Mouse (Mus musculus) R1 (cell line): ENCODE results near the gene Cdc42se2.
A peak's percentile ranks its signal among the peaks of the same experiment; 100 is the strongest.

Experiments
- DNase-seq: peaks from one replicate; pipeline ENCODE4 v3.0.0-alpha.2; 2018; ENCODE audit warnings: low read depth, low spot score

Cdc42se2 gene

DNA sequence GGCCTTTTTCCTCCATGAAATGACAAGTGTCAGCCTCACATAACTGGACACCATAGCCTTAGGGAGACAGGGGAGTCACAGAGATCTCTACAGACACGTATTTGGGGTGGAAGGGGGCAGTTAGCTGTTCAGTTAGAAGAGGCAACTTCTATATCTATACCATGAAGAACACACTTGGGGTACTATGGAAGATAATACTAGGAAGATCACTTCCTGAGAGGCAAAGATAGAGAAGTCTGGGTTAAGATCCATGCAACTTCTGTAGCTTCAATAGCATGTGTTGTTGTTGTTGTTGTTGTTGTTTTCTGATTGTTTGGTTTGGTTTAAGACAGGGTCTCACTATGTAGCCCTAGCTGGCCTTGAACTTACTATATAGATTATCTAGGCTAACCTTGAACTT lies 5.7 kb upstream of the Cdc42se2 start:
- no peak for DNase-seq

DNA sequence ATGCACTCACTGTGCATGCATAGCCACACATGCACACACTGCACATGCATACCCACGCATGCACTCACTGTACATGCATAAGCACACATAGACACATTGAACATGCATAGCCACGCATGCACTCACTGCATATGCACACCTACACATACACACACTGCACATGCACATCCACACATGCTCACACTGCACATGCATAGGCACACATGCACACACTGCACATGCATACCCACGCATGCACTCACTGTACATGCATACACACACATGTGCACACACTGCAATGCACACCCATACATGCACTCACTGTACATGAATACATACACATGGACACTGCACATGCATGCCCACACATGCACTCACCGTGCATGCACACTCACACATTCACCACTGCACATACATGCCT lies 4.0 kb upstream of the Cdc42se2 start:
- DNase-seq, result no peak

- peak; percentile 77 for DNase-seq
Observed at GRCm38 (mm10) chr11:54786858-54787487, 502 bp downstream of the Cdc42se2 start.

GRCm38 (mm10) chr11:54785566-54785965 lies 1.9 kb downstream of the Cdc42se2 start:
- DNase-seq, result no peak

DNA sequence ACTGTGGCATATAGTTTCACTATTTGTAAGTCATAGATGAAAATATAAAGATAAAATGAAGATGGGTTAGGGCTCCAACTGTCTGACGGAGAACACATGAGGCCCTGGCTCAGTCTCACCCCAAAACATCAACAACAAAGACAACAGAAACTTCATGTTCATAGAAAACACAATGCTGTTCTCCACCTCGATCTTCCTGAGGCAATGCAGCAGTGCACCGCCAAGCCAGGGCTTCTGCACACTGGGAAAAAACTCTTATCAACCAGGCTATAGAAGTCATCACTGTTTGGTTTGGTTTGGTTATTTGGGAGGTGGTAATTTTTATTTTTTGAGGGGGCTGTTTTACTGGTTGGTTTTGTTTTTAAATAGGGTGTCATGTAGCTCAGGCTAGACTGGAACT lies 3.0 kb downstream of the Cdc42se2 start:
- no peak for DNase-seq

DNA sequence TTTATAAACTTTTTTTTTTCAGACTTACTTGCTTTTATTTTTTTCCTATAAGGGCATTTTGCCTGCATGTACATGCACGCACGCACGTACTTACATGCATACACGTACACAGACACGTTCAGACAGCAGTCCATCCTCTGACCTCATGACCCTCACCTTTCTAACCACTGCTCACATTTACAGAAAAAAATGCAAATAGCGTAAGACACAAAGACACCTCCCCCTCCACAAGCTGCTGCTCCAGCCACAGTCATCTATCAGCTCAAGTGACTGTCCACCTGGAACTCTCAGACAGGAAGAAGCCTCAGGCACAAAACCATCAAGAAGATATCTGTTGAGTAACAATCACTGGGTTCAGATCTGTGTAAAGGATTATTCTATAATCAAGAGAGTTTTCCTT lies 5.2 kb downstream of the Cdc42se2 start:
- DNase-seq, result no peak

GRCm38 (mm10) chr11:54779946-54780345 lies 7.5 kb downstream of the Cdc42se2 start:
- DNase-seq, result no peak

DNA sequence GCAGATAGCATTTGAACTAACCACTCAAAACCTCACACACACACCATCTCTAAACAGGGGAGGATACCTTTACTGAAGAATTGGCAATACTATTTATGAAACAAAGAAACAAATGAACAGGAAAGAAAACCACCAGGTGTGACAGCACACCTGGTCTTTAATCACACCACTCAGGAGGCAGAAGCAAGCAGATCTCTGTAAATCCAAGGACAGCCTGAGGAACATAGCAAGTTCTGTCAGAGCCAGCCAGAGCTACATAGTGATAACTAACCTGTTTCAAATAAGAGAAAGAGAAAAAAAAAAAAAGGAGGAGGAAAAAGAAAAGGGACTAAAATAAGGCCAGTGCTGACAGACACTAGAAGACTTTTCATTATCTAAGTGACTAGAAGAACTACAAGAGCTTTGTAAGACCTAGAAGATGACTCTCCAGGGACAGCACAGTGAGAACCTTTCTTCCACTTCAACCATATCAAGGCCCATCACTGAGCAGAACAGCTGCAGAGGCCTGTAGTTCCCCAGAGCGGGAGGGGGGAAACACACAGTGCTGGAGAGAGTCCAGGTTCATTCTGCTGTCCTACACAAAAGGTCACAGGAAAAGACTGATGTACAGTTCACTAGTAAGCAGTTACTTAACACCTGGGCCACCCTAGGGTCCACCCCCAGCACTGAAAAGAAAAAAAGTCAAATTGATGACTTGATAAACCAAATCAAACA lies 9.2 kb downstream of the Cdc42se2 start:
- DNase-seq, result no peak

- peak; percentile 35 for DNase-seq
Observed at GRCm38 (mm10) chr11:54777387-54778130, 9.9 kb downstream of the Cdc42se2 start.

GRCm38 (mm10) chr11:54776735-54777333 lies 10.6 kb downstream of the Cdc42se2 start:
- DNase-seq, result no peak

DNA sequence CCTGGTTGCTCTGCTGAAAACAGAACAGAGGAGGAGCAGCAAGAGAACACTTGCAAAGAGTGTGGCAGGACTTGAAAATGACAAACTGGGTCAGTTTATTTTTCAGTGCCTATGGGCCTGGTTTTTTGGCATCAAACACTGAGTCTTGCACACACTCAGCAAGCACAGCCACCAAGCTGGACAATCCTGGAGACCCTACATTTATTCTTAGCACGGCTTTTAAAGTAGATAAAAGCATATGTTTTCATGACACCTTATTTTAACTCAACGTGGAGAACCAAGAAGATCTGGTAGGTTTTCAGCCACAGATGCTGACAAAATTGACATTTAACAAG lies 11.1 kb downstream of the Cdc42se2 start:
- DNase-seq, result no peak

DNA sequence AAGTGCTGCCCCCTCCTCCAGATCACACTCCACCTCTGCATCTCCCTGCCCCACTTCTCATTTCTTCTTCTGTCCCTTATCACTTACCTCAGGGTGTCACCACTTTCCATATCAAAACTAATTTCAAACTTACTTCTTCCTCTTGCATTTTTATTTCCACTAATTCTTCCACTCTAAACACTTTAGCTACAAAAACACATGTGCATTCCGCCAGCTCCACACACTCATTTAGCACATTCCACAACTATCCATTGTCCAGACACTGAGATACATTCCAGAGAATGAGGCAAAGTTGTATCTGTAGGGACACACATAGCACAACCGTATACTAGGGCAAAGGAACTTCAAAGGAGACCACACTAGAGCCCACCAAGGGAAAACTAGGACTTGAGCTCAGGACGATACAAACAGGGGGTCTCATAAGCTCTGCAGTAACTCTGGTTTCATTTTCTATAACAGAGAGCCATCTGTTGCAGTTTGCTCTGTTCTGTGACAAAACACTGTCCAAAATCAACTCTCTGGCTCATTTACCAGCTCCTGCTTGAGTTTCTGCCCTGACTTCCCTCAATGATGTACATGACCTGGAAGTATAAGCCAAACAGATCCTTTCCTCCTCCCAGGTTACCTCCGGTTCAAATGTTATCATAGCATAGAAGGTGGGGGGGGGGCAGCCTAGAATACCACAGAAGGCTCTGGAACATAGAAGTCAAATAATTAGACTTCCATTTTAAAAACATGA lies 11.7 kb downstream of the Cdc42se2 start:
- peak; percentile 18 for DNase-seq

- DNase-seq, result no peak
Observed at GRCm38 (mm10) chr11:54774282-54775078, 13.0 kb downstream of the Cdc42se2 start.

GRCm38 (mm10) chr11:54771549-54771948 lies 15.9 kb downstream of the Cdc42se2 start:
- no peak for DNase-seq

GRCm38 (mm10) chr11:54769843-54770242 lies 17.6 kb downstream of the Cdc42se2 start:
- no peak for DNase-seq

- DNase-seq, result no peak
Observed at GRCm38 (mm10) chr11:54768116-54768690, 19.3 kb downstream of the Cdc42se2 start.

DNA sequence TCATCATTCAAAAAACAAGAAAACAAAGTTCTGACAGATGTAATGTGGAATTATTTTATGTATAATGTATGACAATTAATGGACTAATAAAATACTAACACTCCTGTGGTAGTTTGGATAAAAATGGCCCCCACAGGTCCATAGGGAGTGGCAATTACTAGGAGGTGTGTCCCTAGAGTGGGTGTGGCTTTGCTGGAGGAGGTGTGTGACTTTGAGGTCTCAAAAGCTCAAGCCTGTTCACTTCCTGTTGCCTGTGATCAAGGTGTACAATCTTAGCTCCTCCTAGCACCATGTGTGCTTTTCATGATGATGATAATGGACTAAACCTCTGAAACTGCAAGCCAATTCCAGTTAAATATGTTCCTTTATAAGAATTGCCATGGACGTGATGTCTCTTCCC lies 22.7 kb downstream of the Cdc42se2 start:
- peak; percentile 53 for DNase-seq

- no peak for DNase-seq
Observed at GRCm38 (mm10) chr11:54764026-54764425, 23.4 kb downstream of the Cdc42se2 start.

DNA sequence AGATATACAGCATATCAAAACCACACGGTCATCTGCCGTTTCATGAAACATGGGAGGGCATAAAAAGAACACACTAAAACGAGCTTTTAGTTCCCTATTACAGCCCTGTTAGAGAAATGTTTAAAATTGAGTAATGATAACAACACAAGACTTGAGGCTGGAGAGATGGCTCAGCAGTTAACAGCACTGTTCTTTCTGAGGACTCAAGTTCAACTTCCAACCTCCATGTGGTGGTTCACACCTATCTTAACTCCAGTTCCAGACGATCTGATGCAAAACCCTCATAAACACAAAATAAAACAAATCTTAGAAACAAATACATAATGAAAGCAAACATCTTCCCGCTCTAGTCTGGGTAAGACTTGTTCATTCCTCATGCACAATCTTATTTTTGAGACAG lies 24.7 kb downstream of the Cdc42se2 start:
- no peak for DNase-seq

- DNase-seq, result no peak
Observed at GRCm38 (mm10) chr11:54757993-54758392, 29.5 kb downstream of the Cdc42se2 start.
